Mouse (Mus musculus) myocyte (in vitro differentiated cells): ENCODE data around the gene Tac2. TPM values are rescaled to one million over a fixed set of nuclear protein-coding genes. Genes with fewer than 3 reads are reported as not detected.

Source experiments
- H3K27me3 ChIP-seq: one replicate; pipeline ENCODE4 v1.6.1; 2011; ENCODE audit not compliant: control insufficient read depth, insufficient read depth, insufficient read length
- H3K36me3 ChIP-seq: one replicate; pipeline ENCODE4 v1.6.1; 2011; ENCODE audit not compliant: control insufficient read depth, insufficient read depth
- H3K4me2 ChIP-seq: one replicate; pipeline ENCODE4 v1.6.1; 2011; ENCODE audit warnings: low read depth, control low read depth
- H3K4me3 ChIP-seq: one replicate; pipeline ENCODE4 v1.5.1; 2011; ENCODE audit warnings: mild to moderate bottlenecking, control low read depth, moderate library complexity
- H3K79me2 ChIP-seq: one replicate; pipeline ENCODE4 v1.6.1; 2011; ENCODE audit not compliant: control insufficient read depth, insufficient read depth
- H3ac ChIP-seq: one replicate; pipeline ENCODE4 v1.6.1; 2011; ENCODE audit not compliant: control insufficient read depth, insufficient read length
- CEBPB ChIP-seq: IDR thresholded peaks from 2 replicates; pipeline ENCODE4 v1.6.1; 2011; ENCODE audit warnings: mild to moderate bottlenecking, moderate library complexity; ENCODE audit not compliant: poor library complexity, insufficient read depth, severe bottlenecking
- E2F4 ChIP-seq: IDR thresholded peaks from one replicate; pipeline ENCODE4 v1.6.1; 2011; ENCODE audit warnings: mild to moderate bottlenecking, control low read depth, moderate library complexity; ENCODE audit not compliant: insufficient read depth
- MAX ChIP-seq: IDR thresholded peaks from one replicate; pipeline ENCODE4 v1.6.1; 2011; ENCODE audit warnings: low read depth, mild to moderate bottlenecking, control low read depth
- MYOD1 ChIP-seq, 3 experiments: IDR thresholded peaks; one replicate each; pipeline ENCODE4 v1.6.1; 2011; ENCODE audit warnings: control low read depth in 2 of 3, low read depth in 2 of 3, mild to moderate bottlenecking in 2 of 3, moderate library complexity in 1 of 3; ENCODE audit not compliant: insufficient read length in 2 of 3, control insufficient read depth in 1 of 3
- MYOG ChIP-seq, 3 experiments: IDR thresholded peaks; one replicate each; pipeline ENCODE4 v1.6.1; 2011; ENCODE audit warnings: control low read depth in 2 of 3, low read depth in 2 of 3, mild to moderate bottlenecking in 2 of 3; ENCODE audit not compliant: insufficient read length in 2 of 3, control insufficient read depth in 1 of 3, insufficient read depth in 1 of 3
- POLR2A ChIP-seq: IDR thresholded peaks from one replicate; pipeline ENCODE4 v1.6.1; 2011; ENCODE audit warnings: low read depth, mild to moderate bottlenecking, control low read depth, moderate library complexity; ENCODE audit not compliant: insufficient read length
- POLR2AphosphoS2 ChIP-seq: IDR thresholded peaks from one replicate; pipeline ENCODE4 v1.6.1; 2011; ENCODE audit warnings: low read depth, control low read depth; ENCODE audit not compliant: insufficient read length
- REST ChIP-seq: IDR thresholded peaks from one replicate; pipeline ENCODE4 v1.6.1; 2011; ENCODE audit warnings: mild to moderate bottlenecking, control low read depth, moderate library complexity; ENCODE audit not compliant: insufficient read depth, insufficient read length
- SRF ChIP-seq: IDR thresholded peaks from one replicate; pipeline ENCODE4 v1.6.1; 2011; ENCODE audit warnings: low read depth; ENCODE audit not compliant: control insufficient read depth, insufficient read length
- TCF12 ChIP-seq: IDR thresholded peaks from one replicate; pipeline ENCODE4 v1.6.1; 2011; ENCODE audit warnings: mild to moderate bottlenecking, control low read depth; ENCODE audit not compliant: poor library complexity, insufficient read depth, severe bottlenecking
- TCF3 ChIP-seq: IDR thresholded peaks from one replicate; pipeline ENCODE4 v1.6.1; 2011; ENCODE audit warnings: low read depth, control low read depth; ENCODE audit not compliant: insufficient read length
- USF1 ChIP-seq: IDR thresholded peaks from one replicate; pipeline ENCODE4 v1.6.1; 2011; ENCODE audit warnings: low read depth, mild to moderate bottlenecking, control low read depth, moderate library complexity
- polyA plus RNA-seq: library from polyadenylated mRNA; unstranded; fragments of >200 nt; fragmentation: generic; extraction: Trizol; gene quantifications from one replicate; pipeline ENCODE4 v1.2.1, GENCODE M21; 2012; ENCODE audit warnings: missing spikeins

Gene Tac2
- polyA plus RNA-seq, 1 experiment, result 0.18 TPM

- H3K36me3 ChIP-seq, result peaks cover 13% of the 10 kb centered on the region
- no peak overlapping the region for H3K4me3 ChIP-seq
- H3K27me3 ChIP-seq, result no peaks in the 10 kb centered on the region
- peaks cover 20% of the 10 kb centered on the region for H3K79me2 ChIP-seq
- no peak overlapping the region for H3ac ChIP-seq
- no peak overlapping the region for H3K4me2 ChIP-seq
- TF ChIP-seq USF1 (no peak), SRF (no peak), POLR2A (no peak), REST (no peak), POLR2AphosphoS2 (no peak), MAX (no peak), TCF3 (no peak), MYOG (IDR thresholded peaks at IDR 0.05; ENCODE audit: control insufficient read depth in 1 of 3, insufficient read depth in 1 of 3, insufficient read length in 2 of 3, low read depth in 2 of 3) (no peak), E2F4 (no peak)
Observed at GRCm38 (mm10) chr10:127745886-127746285, 21.6 kb downstream of the Tac2 start.

- Histone ChIP-seq H3K4me3 (no peak overlapping the region), H3K36me3 (peaks cover 13% of the 10 kb centered on the region), H3K27me3 (no peaks in the 10 kb centered on the region), H3K79me2 (peaks cover 12% of the 10 kb centered on the region), H3K4me2 (no peak overlapping the region), H3ac (no peak overlapping the region)
- TF ChIP-seq E2F4 (no peak), SRF (no peak), REST (no peak), TCF3 (no peak), MYOG (IDR thresholded peaks at IDR 0.05; ENCODE audit: control insufficient read depth in 1 of 3, insufficient read depth in 1 of 3, insufficient read length in 2 of 3, low read depth in 2 of 3) (no peak), POLR2AphosphoS2 (no peak), TCF12 (no peak), POLR2A (no peak), MAX (no peak), CEBPB (no peak), USF1 (no peak), MYOD1 (IDR thresholded peaks at IDR 0.05; ENCODE audit: control insufficient read depth in 1 of 3, insufficient read length in 2 of 3, low read depth in 2 of 3) (no peak)
Observed at GRCm38 (mm10) chr10:127747254-127747653, 23.0 kb downstream of the Tac2 start.

- Histone ChIP-seq H3K79me2 (peaks cover 4% of the 10 kb centered on the region), H3K36me3 (peaks cover 13% of the 10 kb centered on the region), H3ac (no peak overlapping the region), H3K27me3 (no peaks in the 10 kb centered on the region), H3K4me3 (no peak overlapping the region), H3K4me2 (no peak overlapping the region)
- TF ChIP-seq MYOG (IDR thresholded peaks at IDR 0.05; ENCODE audit: control insufficient read depth in 1 of 3, insufficient read depth in 1 of 3, insufficient read length in 2 of 3, low read depth in 2 of 3) (peak in 1 of 3 experiments; percentile 13), SRF (no peak)
Observed at GRCm38 (mm10) chr10:127748847-127749612, 24.8 kb downstream of the Tac2 start.

GRCm38 (mm10) chr10:127750136-127750777 lies 26.0 kb downstream of the Tac2 start:
- Histone ChIP-seq H3K4me2 (no peak overlapping the region), H3K36me3 (peaks cover 7% of the 10 kb centered on the region), H3K79me2 (no peaks in the 10 kb centered on the region), H3ac (no peak overlapping the region), H3K4me3 (no peak overlapping the region), H3K27me3 (no peaks in the 10 kb centered on the region)
- no peak for TF ChIP-seq CEBPB
- no peak for TF ChIP-seq REST
- no peak for TF ChIP-seq POLR2A
- TF ChIP-seq TCF3, result no peak
- TF ChIP-seq MYOG (IDR thresholded peaks at IDR 0.05; ENCODE audit: control insufficient read depth in 1 of 3, insufficient read depth in 1 of 3, insufficient read length in 2 of 3, low read depth in 2 of 3), result no peak
- TF ChIP-seq E2F4, result no peak
- TF ChIP-seq MAX, result no peak
- no peak for TF ChIP-seq TCF12
- no peak for TF ChIP-seq USF1
- no peak for TF ChIP-seq SRF
- TF ChIP-seq MYOD1 (IDR thresholded peaks at IDR 0.05; ENCODE audit: control insufficient read depth in 1 of 3, insufficient read length in 2 of 3, low read depth in 2 of 3), result no peak
- no peak for TF ChIP-seq POLR2AphosphoS2

GRCm38 (mm10) chr10:127751548-127751947 lies 27.3 kb downstream of the Tac2 start, which contains the start of gene Gpr182:
Gene Gpr182 (minus strand): TSS chr10:127751732.
- no peak for TF ChIP-seq REST
- TF ChIP-seq MAX, result no peak
- no peak for TF ChIP-seq POLR2A
- TF ChIP-seq TCF3, result no peak
- no peak for TF ChIP-seq POLR2AphosphoS2
- TF ChIP-seq CEBPB, result no peak
- TF ChIP-seq MYOD1 (IDR thresholded peaks at IDR 0.05; ENCODE audit: control insufficient read depth in 1 of 3, insufficient read length in 2 of 3, low read depth in 2 of 3), result no peak
- H3K36me3 ChIP-seq, result peaks cover 2% of the 10 kb centered on the region
- no peaks in the 10 kb centered on the region for H3K27me3 ChIP-seq
- no peak within 1 kb of the TSS for H3K4me2 ChIP-seq
- H3K4me3 ChIP-seq, result no peak within 1 kb of the TSS
- no peak within 1 kb of the TSS for H3ac ChIP-seq
- H3K79me2 ChIP-seq, result no peaks in the 10 kb centered on the region
